Mouse (Mus musculus) small intestine, adult 2 months (tissue): ENCODE results near the gene Foxr1. TPM values are rescaled to one million over a fixed set of nuclear protein-coding genes. Genes with fewer than 3 reads are reported as not detected.

Source experiments
- H3K27ac ChIP-seq: fragments of 200-500 bp; 2 replicates; pipeline ENCODE4 v1.5.1; 2012; ENCODE audit warnings: low read depth, low read length, control low read depth, inconsistent platforms; ENCODE audit not compliant: insufficient read depth
- H3K27me3 ChIP-seq: fragments of 200-500 bp; 2 replicates; pipeline ENCODE4 v1.6.1; 2012; ENCODE audit warnings: mild to moderate bottlenecking, moderate library complexity, low read length, inconsistent platforms; ENCODE audit not compliant: control insufficient read depth, insufficient read depth
- H3K36me3 ChIP-seq: fragments of 200-500 bp; 2 replicates; pipeline ENCODE4 v1.6.1; 2012; ENCODE audit warnings: mild to moderate bottlenecking, low read length, control low read depth, inconsistent platforms; ENCODE audit not compliant: control insufficient read depth, insufficient read depth
- H3K4me1 ChIP-seq: fragments of 200-500 bp; 2 replicates; pipeline ENCODE4 v1.6.1; 2012; ENCODE audit warnings: low read length, inconsistent platforms, mixed read lengths; ENCODE audit not compliant: control insufficient read depth, insufficient read depth, insufficient read length
- H3K4me3 ChIP-seq: fragments of 200-500 bp; 2 replicates; pipeline ENCODE4 v1.5.1; 2012; ENCODE audit warnings: low read depth, mild to moderate bottlenecking, control low read depth, inconsistent platforms, low read length, moderate library complexity
- CTCF ChIP-seq: fragments of 200-500 bp; IDR thresholded peaks from 2 replicates; pipeline ENCODE4 v1.5.1; 2012; ENCODE audit warnings: low read depth, mild to moderate bottlenecking, control low read depth, inconsistent platforms, low read length, moderate library complexity, mixed read lengths; ENCODE audit not compliant: insufficient replicate concordance, insufficient read length; ENCODE audit errors: extremely low read depth
- POLR2A ChIP-seq: fragments of 200-500 bp; IDR thresholded peaks from 2 replicates; pipeline ENCODE4 v1.6.1; 2012; ENCODE audit warnings: low read depth, mild to moderate bottlenecking, control low read depth, inconsistent platforms, low read length, moderate library complexity
- WGBS: fragments of 180-500 bp; shearing (Covaris S2); methylation state at CpG from one replicate; pipeline ENCODE4 v1.1.7; 2018; 5-methylcytosine and 5-hydroxymethylcytosine counted together
- polyA plus RNA-seq: library from polyadenylated mRNA; depleted of rRNA; stranded (reverse); fragments of >200 nt; gene quantifications from 2 replicates; pipeline ENCODE4 v1.2.3, GENCODE M21; 2012

Gene Foxr1
- polyA plus RNA-seq, 1 experiment: not detected

DNA sequence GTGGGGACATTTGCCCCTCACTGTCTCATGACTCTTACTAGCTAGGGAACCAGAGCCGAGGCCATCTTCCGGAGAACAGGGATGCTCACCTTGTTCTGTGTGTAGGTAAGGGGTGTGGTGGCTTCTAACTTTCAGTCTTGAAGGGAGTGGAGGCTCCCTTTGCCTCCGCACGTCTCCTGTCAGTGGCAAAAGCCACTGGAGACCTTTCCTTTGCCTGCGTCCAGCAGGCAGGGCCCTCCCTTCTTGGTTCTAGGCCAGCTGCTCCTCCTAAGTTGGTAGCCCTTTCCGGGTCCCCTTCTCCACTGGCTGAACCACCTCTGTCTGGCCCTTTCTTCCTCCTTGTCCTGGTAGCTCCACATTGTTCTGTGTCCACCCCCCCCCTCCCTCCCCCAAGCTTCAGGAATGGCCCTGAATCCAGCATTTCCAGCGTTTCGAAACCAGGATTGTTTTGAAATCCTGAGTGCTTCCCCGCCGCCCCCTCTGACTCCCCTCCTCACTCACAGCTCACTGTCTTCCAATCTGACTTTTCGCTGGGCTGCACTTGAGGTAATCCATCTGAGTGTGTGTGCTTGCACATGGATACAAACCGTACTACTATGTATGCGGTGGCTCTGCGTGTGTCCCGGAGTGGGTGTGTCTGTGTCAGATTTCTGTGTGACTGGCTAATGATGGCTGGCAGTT is 45.9 kb upstream of the Foxr1 start:
- Histone ChIP-seq H3K36me3 (no peaks in the 10 kb centered on the region), H3K27me3 (no peaks in the 10 kb centered on the region), H3K27ac (peak overlapping the region; percentile 97), H3K4me1 (peaks cover 69% of the 10 kb centered on the region), H3K4me3 (peak overlapping the region; percentile 50)
- WGBS: 11% methylated on average over 15 of the region's 15 CpGs
- TF ChIP-seq POLR2A (no peak), CTCF (no peak)

DNA sequence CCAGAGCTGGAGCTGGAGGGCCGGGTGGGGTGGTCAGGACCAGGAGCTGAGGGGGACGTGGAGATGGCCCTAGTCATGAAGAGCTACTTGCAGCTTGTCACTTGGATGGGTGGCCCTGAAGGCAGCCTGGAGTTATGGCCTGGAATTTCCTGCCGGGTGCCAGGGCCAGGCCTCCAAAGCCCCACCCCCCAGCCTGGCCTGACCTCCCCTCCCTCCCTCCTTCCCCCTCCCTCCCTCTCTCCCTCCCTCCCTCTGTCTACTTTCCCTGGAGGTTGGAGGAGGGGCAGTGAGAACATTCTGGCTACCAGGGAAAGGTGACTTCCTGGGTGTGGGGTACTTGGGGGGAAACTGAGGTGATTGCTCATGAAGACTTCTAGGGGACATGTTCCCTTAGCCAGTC is 45.4 kb upstream of the Foxr1 start:
- Histone ChIP-seq H3K4me3 (peak overlapping the region; percentile 50), H3K27me3 (no peaks in the 10 kb centered on the region), H3K4me1 (peaks cover 68% of the 10 kb centered on the region), H3K27ac (peak overlapping the region; percentile 97), H3K36me3 (no peaks in the 10 kb centered on the region)
- WGBS: 15% methylated on average over 3 of the region's 3 CpGs
- TF ChIP-seq POLR2A (no peak; the same call in 1 of the 2 replicates), CTCF (no peak)

DNA sequence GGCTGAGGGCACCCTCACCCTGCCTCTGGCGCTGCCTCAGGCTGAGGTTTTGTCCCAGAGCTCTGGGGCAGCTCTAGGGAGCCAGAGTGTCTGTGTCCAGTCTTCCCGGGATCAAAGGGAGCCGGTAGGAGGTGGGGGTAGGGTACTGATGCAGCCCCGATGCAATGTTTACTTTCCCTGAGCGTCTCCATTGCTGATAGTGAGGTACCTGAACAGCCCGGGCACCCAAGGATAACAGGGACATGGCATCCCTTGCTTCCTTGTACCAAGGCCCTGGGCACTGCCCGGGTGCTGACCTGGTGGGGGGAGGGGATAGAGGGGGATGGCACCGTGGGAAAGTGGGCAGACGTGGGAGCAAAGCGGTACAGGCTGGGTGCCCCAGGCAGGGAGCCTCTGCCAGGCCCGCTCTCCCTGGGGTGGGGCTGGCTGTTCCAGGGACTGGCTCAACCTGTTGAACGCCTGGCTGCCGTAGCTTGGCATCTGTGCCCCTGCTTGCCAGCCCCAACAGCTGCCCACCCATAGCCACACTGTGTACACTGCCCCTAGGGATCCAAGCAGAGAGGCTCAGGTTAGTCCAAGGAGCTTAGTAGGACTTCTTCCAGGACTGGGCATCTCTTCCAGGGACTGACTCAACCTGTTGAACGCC is 44.7 kb upstream of the Foxr1 start:
- Histone ChIP-seq H3K36me3 (no peaks in the 10 kb centered on the region), H3K4me3 (peak overlapping the region; percentile 33), H3K27me3 (no peaks in the 10 kb centered on the region), H3K27ac (peak overlapping the region; percentile 82), H3K4me1 (peaks cover 62% of the 10 kb centered on the region)
- 11% methylated on average over 14 of the region's 14 CpGs for WGBS
- TF ChIP-seq POLR2A: no peak
- TF ChIP-seq CTCF: no peak

DNA sequence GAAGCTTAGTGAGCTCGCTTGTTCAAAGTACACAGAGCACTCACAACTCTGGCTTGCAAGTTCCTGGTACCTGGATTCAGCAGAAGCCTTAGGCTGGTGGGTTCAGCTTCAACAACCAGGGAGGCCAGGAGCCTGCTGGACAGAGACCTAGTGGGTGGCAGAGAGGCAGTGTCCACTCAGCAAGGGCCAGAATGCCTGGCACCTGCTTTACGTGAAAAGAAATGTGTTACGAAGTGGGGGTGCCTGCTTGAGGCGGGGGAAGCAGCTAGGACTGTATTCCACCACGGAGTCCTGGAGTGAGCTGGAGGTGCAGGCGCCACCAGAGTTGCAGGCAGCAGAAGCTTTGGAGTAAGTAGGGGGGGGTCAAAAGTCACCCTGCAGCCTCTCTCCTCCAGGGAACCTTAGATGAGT is 44.2 kb upstream of the Foxr1 start:
- no peaks in the 10 kb centered on the region for H3K27me3 ChIP-seq
- H3K36me3 ChIP-seq: no peaks in the 10 kb centered on the region
- peaks cover 57% of the 10 kb centered on the region for H3K4me1 ChIP-seq
- H3K4me3 ChIP-seq: peak overlapping the region; percentile 33
- H3K27ac ChIP-seq: peak overlapping the region; percentile 82
- no peak for TF ChIP-seq CTCF
- TF ChIP-seq POLR2A: no peak
- WGBS: 21% methylated on average over 6 of the region's 6 CpGs

- TF ChIP-seq POLR2A: no peak
- no peak for TF ChIP-seq CTCF
- H3K27ac ChIP-seq: peak overlapping the region; percentile 82
These were observed 43.6 kb upstream of the Foxr1 start for GRCm38 (mm10) chr9:44484311-44485104.

DNA sequence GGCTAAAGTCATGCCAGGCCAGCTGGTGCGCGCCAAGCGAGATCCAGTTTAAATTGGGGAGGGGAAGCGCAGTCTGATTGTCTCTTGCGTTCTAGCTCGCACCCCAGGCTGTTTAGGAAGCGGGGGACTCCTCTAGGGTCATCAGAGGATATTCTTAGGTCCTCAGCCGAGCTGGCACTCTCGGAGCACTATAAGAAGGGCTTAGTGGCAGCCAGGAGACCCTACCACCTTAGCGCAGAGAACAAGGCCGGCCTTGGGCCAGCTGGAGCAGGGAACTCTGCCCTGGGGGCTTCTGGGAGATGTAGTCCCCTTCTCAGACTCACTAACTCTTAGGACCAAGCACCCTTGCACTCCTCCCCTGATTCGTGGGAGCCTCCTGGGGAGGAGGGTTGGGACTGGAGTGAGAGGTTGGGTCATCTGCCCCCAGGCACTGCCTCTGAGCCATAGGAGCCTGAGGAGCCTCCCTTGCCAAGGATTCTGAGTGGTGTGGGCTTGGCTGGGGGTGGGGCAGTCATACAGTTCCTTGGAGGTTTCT is 42.6 kb upstream of the Foxr1 start:
- no peaks in the 10 kb centered on the region for H3K27me3 ChIP-seq
- no peaks in the 10 kb centered on the region for H3K36me3 ChIP-seq
- peaks cover 43% of the 10 kb centered on the region for H3K4me1 ChIP-seq
- H3K27ac ChIP-seq: peak overlapping the region; percentile 82
- TF ChIP-seq POLR2A (no peak), CTCF (no peak)
- H3K4me3 ChIP-seq: peak overlapping the region; percentile 96
- WGBS: 0% methylated on average over 12 of the region's 12 CpGs

More at GRCm38 (mm10) chr9:44484311-44485104, 43.6 kb upstream of the Foxr1 start:
- Histone ChIP-seq H3K4me3 (peak overlapping the region; percentile 96), H3K27me3 (no peaks in the 10 kb centered on the region), H3K4me1 (peaks cover 51% of the 10 kb centered on the region), H3K36me3 (no peaks in the 10 kb centered on the region)
- WGBS: 7% methylated on average over 7 of the region's 7 CpGs
